Comparison of ENCODE assay signal across 25 mouse cellular contexts in the genomic region with DNA sequence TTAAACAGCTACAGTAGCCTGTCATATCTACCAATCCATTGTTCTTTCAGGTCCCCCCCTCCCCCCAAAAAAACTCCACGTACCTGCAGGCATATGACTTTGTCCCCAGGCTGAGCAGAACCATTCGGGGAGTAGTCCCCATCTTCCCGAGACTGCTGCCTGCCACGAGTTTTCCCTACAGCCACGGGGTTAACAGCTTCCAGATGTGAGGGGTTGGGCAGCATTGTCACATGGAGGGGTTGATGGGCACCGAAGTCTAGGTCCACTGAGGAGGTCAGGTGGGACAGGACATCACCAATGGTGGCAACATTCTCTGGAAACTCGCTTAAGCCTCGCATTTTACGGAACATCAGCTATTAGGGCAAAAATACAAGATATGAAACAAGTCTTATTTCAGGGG. TPM values are rescaled to one million over a fixed set of nuclear protein-coding genes. Genes with fewer than 3 reads are reported as not detected.
DNase-seq lines count a peak whose midpoint lies in the region; ATAC-seq lines count a peak whose summit lies in the region.
"Had no signal": no experiment of that assay in that cellular context is flagged by ENCODE, and none has a peak within 500 bp of the region (broad histone marks: within the 10 kb centered on the region; RNA-seq: fewer than 3 reads in every experiment).

No protein-coding gene starts in this region.

- intact Hi-C loops in heart, postnatal 10 days (cut with DNase I): no loop called here

- H3K9ac ChIP-seq in liver, embryonic 12.5 days: no peak overlapping the region
- H3K9ac ChIP-seq: forebrain, embryonic 13.5 days; hindbrain, embryonic 15.5 days had no signal

- peaks cover 25% of the 10 kb centered on the region for H3K36me3 ChIP-seq in liver, embryonic 12.5 days

- H3K4me2 ChIP-seq in liver, embryonic 12.5 days: no peak overlapping the region
- H3K4me2 ChIP-seq: forebrain, embryonic 13.5 days; heart, embryonic 11.5 days; hindbrain, embryonic 15.5 days had no signal

- no peaks in the 10 kb centered on the region for H3K9me3 ChIP-seq in liver, embryonic 12.5 days (replicated peaks)
- H3K9me3 ChIP-seq: forebrain, embryonic 10.5 days; forebrain, embryonic 13.5 days; hindbrain, embryonic 15.5 days had no signal

- peak; percentile 26 for DNase-seq in embryo, embryonic 10.5 days (ENCODE audit: low spot score)
- DNase-seq in embryo, embryonic 9.5 days (ENCODE audit: extremely low spot score): peak; percentile 24
- DNase-seq in forelimb bud, embryonic 11.5 days (ENCODE audit: low read depth, low spot score): peak; percentile 39
- peak; percentile 19 for DNase-seq in mesoderm, embryonic 11.5 days (ENCODE audit: low read depth, low spot score)
- no peak for DNase-seq in heart, postnatal 10 days
- DNase-seq in frontal cortex, postnatal 25 days (ENCODE audit: low spot score in 2 of 2): no peak
- DNase-seq: adrenal gland, postnatal 10 days; adrenal gland, postnatal 36 days; cerebellum, adult 18-20 months; cerebellum, adult 9-10 months; cerebellum, postnatal 14 days; gastrocnemius, postnatal 10 days; gastrocnemius, postnatal 36 days; heart, adult 2 months; heart, postnatal 36 days; kidney, adult 11 months; kidney, adult 8-10 months had no signal

- H3K4me3 ChIP-seq in liver, embryonic 12.5 days: no peak overlapping the region
- H3K4me3 ChIP-seq: forebrain, embryonic 10.5 days; forebrain, embryonic 13.5 days; heart, adult 2 months; hindbrain, embryonic 15.5 days had no signal

- no peak overlapping the region for H3K27ac ChIP-seq in liver, embryonic 12.5 days
- H3K27ac ChIP-seq: forebrain, embryonic 10.5 days; forebrain, embryonic 13.5 days; heart, adult 2 months; hindbrain, embryonic 15.5 days had no signal

- H3K4me1 ChIP-seq in liver, embryonic 12.5 days: no peaks in the 10 kb centered on the region
- H3K4me1 ChIP-seq: forebrain, embryonic 10.5 days; forebrain, embryonic 13.5 days; hindbrain, embryonic 15.5 days had no signal

- no peak for ATAC-seq in liver, embryonic 12.5 days
- ATAC-seq: activated CD4-positive, CD25-positive, alpha-beta regulatory T cell, adult 4 months; CD4-positive, CD25-positive, alpha-beta regulatory T cell, adult 4 months; forebrain, embryonic 13.5 days; forebrain, embryonic 16.5 days had no signal

- no peaks in the 10 kb centered on the region for H3K27me3 ChIP-seq in liver, embryonic 12.5 days (replicated peaks)
- H3K27me3 ChIP-seq: forebrain, embryonic 13.5 days; hindbrain, embryonic 15.5 days had no signal

- WGBS in liver, embryonic 12.5 days (ENCODE audit: insufficient replicate concordance): 69% methylated on average over 9 of the region's 9 CpGs

RNA-seq across cellular contexts. Expression of gene Dhtkd1, which starts 18.8 kb away (rescaled TPM):
- polyA plus RNA-seq in liver, embryonic 12.5 days (2016; fragmentation: Nextera tagmentation; extraction: Ambion mirVana): 2.3 and 3.1 TPM in 2 replicates
- total RNA-seq in heart, postnatal 10 days (2021): 1 to 10 TPM; 1.6 TPM

RNA-seq across cellular contexts. Expression of gene Upf2, which starts 27.5 kb away (rescaled TPM):
- 6.8 and 7.4 TPM in 2 replicates for polyA plus RNA-seq in liver, embryonic 12.5 days (2016; fragmentation: Nextera tagmentation; extraction: Ambion mirVana)
- 10 to 100 TPM; 11.6 to 15.5 TPM for total RNA-seq in heart, postnatal 10 days (2021)

RNA-seq across cellular contexts. Expression of gene Sec61a2, which starts 28.6 kb away (rescaled TPM):
- 22.8 and 24.2 TPM in 2 replicates for polyA plus RNA-seq in liver, embryonic 12.5 days (2016; fragmentation: Nextera tagmentation; extraction: Ambion mirVana)
- total RNA-seq in heart, postnatal 10 days (2021): 10 to 100 TPM; 20.3 to 23.6 TPM

Comparison
In these comparisons a context has a peak if more than half of its experiments do, and no peak if none do; other contexts are left out.
1. DNase-seq: peak in embryo, embryonic 10.5 days (single experiment), embryo, embryonic 9.5 days (single experiment), forelimb bud, embryonic 11.5 days (single experiment) and mesoderm, embryonic 11.5 days (single experiment); none in heart, postnatal 10 days (0 of 2) and frontal cortex, postnatal 25 days (0 of 2).